Mouse (Mus musculus) embryonic facial prominence, embryonic 11.5 days (tissue): ENCODE data around the gene Neurl2. TPM values are rescaled to one million over a fixed set of nuclear protein-coding genes. Genes with fewer than 3 reads are reported as not detected.
"Not testable (repeated sequence)": the region's sequence is repeated elsewhere in the genome, so short reads cannot be mapped to it uniquely, and the experiment has no call there.

Source experiments
- ATAC-seq: fragments of 200-750 bp; cut with Nextera tagmentation; replicated peaks from 2 replicates; pipeline ENCODE4 v1.8.0; 2017; ENCODE audit warnings: low read depth; ENCODE audit not compliant: insufficient number of reproducible peaks, low FRiP score, low TSS enrichment
- DNase-seq: peaks from one replicate; pipeline ENCODE4 v3.0.0-alpha.2; 2015; ENCODE audit warnings: low spot score
- H3K27ac ChIP-seq: fragments of 300-500 bp; sonication (generic); replicated peaks from 2 replicates; pipeline ENCODE4 v1.5.1; 2014; ENCODE audit warnings: mild to moderate bottlenecking, low read depth, low read length, control low read depth
- H3K27me3 ChIP-seq: fragments of 300-500 bp; sonication (generic); 2 replicates; pipeline ENCODE4 v1.6.1; 2014; ENCODE audit warnings: mild to moderate bottlenecking, low read length, moderate library complexity, mixed read lengths; ENCODE audit not compliant: control insufficient read depth, insufficient read depth
- H3K36me3 ChIP-seq: fragments of 300-500 bp; sonication (generic); replicated peaks from 2 replicates; pipeline ENCODE4 v1.6.1; 2014; ENCODE audit warnings: low read depth, mild to moderate bottlenecking, low read length, moderate library complexity, mixed read lengths; ENCODE audit not compliant: control insufficient read depth, insufficient read depth
- H3K4me1 ChIP-seq: fragments of 300-500 bp; sonication (generic); 2 replicates; pipeline ENCODE4 v1.6.1; 2014; ENCODE audit warnings: low read length, mixed read lengths; ENCODE audit not compliant: control insufficient read depth, insufficient read depth
- H3K4me2 ChIP-seq: fragments of 300-500 bp; sonication (generic); 2 replicates; pipeline ENCODE4 v1.6.1; 2014; ENCODE audit warnings: low read depth, mild to moderate bottlenecking, control low read depth, low read length, moderate library complexity
- H3K4me3 ChIP-seq: fragments of 300-500 bp; sonication (generic); 2 replicates; pipeline ENCODE4 v1.5.1; 2014; ENCODE audit warnings: low read depth, low read length, control low read depth
- H3K9ac ChIP-seq: fragments of 300-500 bp; sonication (generic); replicated peaks from 2 replicates; pipeline ENCODE4 v1.6.1; 2014; ENCODE audit warnings: mild to moderate bottlenecking, control low read depth, low read length
- H3K9me3 ChIP-seq: fragments of 300-500 bp; sonication (generic); replicated peaks from 2 replicates; pipeline ENCODE4 v1.6.1; 2016; ENCODE audit warnings: mild to moderate bottlenecking, low read length, inconsistent platforms, mixed read lengths; ENCODE audit not compliant: control insufficient read depth
- WGBS: fragments of 180-500 bp; shearing (Covaris S2); extraction: QIAGEN DNeasy Blood & Tissue Kit; methylation state at CpG from one replicate; pipeline ENCODE4 v1.1.7; 2014; 5-methylcytosine and 5-hydroxymethylcytosine counted together
- polyA plus RNA-seq: library from polyadenylated mRNA; unstranded; fragments of >200 nt; fragmentation: Nextera tagmentation; extraction: Ambion mirVana; gene quantifications from 2 replicates; pipeline ENCODE4 v1.2.1, GENCODE M21; 2014

The Neurl2 gene
- polyA plus RNA-seq, 1 experiment from 2014 or later: 3.0 TPM

- H3K27me3 ChIP-seq, H3K27ac ChIP-seq, H3K4me1 ChIP-seq, H3K9ac ChIP-seq, H3K9me3 ChIP-seq, H3K4me3 ChIP-seq, DNase-seq, H3K36me3 ChIP-seq, H3K4me2 ChIP-seq, ATAC-seq: not testable (repeated sequence)
- 77% methylated on average over 5 of the region's 5 CpGs for WGBS
Measured at GRCm38 (mm10) chr2:164855572-164855971, 22.3 kb upstream of the Neurl2 start.

DNA sequence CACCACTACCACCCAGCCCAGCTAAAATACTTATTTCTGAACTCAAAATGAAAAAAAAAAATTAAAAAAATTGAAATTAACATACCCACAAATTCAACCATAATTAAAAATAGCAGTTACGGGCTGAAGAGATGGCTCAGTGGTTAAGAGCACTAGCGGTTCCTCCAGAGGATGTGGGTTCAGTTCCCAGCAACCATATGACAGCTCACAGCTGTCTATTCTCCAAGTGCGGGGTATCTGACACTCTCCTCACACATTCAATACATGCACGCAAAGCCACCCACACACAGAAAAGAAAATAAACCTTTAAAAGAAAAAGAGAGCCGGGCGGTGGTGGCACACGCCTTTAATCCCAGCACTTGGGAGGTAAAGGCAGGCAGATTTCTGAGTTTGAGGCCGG lies 16.8 kb upstream of the Neurl2 start:
- ATAC-seq (no peak), DNase-seq (no peak)
- Histone ChIP-seq H3K4me1 (no peaks in the 10 kb centered on the region), H3K4me3 (no peak overlapping the region), H3K27ac (no peak overlapping the region), H3K9me3 (no peaks in the 10 kb centered on the region), H3K27me3 (0 out of 2 replicates have a peak, but pooled peaks cover 2% of the 10 kb centered on the region), H3K9ac (no peak overlapping the region), H3K4me2 (no peak overlapping the region), H3K36me3 (no peaks in the 10 kb centered on the region)
- 81% methylated on average over 8 of the region's 8 CpGs for WGBS

DNA sequence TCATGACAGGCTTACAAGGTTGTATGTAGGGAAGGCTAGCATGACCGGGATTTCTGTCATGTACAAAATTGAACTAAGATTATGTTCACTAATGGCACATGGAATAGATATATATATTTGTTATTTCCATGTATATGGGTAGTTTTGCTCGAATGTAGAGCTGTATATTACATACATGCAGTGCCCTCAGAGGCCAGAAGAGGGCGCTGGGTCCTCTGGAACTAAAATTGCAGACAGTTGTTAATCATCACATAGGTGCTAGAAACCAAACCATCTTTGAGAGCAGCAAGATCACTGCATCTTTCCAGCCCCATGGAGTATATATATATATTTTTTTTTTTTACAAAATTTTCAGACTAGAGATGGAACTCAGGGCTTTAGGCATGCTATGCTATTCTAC lies 12.5 kb upstream of the Neurl2 start:
- Histone ChIP-seq H3K36me3 (no peaks in the 10 kb centered on the region), H3K4me2 (no peak overlapping the region), H3K4me1 (no peaks in the 10 kb centered on the region), H3K9me3 (no peaks in the 10 kb centered on the region), H3K9ac (no peak overlapping the region), H3K27ac (no peak overlapping the region), H3K4me3 (no peak overlapping the region), H3K27me3 (no peaks in the 10 kb centered on the region)
- ATAC-seq: no peak
- 58% methylated on average over 3 of the region's 3 CpGs for WGBS
- DNase-seq: peak; percentile 20

DNA sequence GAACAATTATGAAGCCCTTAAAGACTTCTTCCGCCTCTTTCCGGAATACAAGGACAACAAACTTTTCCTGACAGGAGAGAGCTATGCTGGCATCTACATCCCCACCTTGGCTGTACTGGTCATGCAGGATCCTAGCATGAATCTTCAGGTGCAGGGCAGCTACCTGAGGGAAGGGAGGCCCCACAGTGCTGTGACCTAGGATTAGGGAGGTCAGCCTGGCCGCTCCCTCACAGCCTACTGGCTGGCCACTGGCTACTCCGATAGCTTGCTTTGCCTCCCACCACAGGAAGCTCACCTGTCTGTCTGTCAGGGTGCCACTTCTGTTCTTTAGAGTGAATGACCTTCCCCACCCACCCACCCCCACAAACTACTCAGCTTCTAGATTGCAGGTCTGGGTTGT lies 1.9 kb upstream of the Neurl2 start:
- no peak for ATAC-seq
- Histone ChIP-seq H3K4me3 (no peak overlapping the region), H3K36me3 (no peaks in the 10 kb centered on the region; the same call in 1 of the 2 replicates), H3K9ac (no peak overlapping the region), H3K27ac (no peak overlapping the region), H3K9me3 (no peaks in the 10 kb centered on the region), H3K4me2 (no peak overlapping the region), H3K27me3 (no peaks in the 10 kb centered on the region), H3K4me1 (peaks cover 7% of the 10 kb centered on the region; the same call in 1 of the 2 replicates)
- WGBS: 97% methylated on average over 4 of the region's 4 CpGs
- no peak for DNase-seq

DNA sequence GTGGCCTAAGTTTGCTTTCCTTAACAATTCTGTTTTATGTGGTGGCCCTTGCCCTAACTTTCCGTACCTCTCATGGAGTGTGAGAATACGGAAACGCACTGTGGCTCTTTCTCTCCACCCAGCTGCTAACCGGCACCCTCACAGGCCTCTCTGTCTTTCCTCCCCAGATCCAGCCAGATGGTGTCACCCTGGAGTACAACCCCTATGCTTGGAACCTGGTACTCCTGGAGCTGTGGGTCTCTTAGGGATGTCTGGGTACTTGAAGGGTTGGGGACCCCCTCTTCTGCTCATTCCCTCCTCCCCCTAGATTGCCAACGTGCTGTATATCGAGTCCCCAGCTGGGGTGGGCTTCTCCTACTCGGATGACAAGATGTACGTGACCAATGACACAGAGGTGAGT lies 1.3 kb upstream of the Neurl2 start:
- no peaks in the 10 kb centered on the region; the same call in 1 of the 2 replicates for H3K36me3 ChIP-seq
- peaks cover 7% of the 10 kb centered on the region; the same call in 1 of the 2 replicates for H3K4me1 ChIP-seq
- no peaks in the 10 kb centered on the region for H3K27me3 ChIP-seq
- ATAC-seq (no peak), DNase-seq (no peak)
- no peaks in the 10 kb centered on the region for H3K9me3 ChIP-seq
- peak overlapping the region; percentile 99 for H3K4me2 ChIP-seq
- peak overlapping the region; percentile 75 for H3K4me3 ChIP-seq
- no peak overlapping the region for H3K27ac ChIP-seq
- WGBS: 44% methylated on average over 8 of the region's 8 CpGs
- H3K9ac ChIP-seq: peak overlapping the region; percentile 83

GRCm38 (mm10) chr2:164832748-164833301 lies 431 bp downstream of the Neurl2 start, which contains the start of gene Ctsa:
TSS of gene Ctsa (plus strand) at chr2:164832873.
- Histone ChIP-seq H3K4me3 (peak within 1 kb of the TSS; percentile 75), H3K27me3 (no peaks in the 10 kb centered on the region), H3K36me3 (no peaks in the 10 kb centered on the region; the same call in 1 of the 2 replicates), H3K9me3 (no peaks in the 10 kb centered on the region), H3K4me1 (peaks cover 7% of the 10 kb centered on the region; the same call in 1 of the 2 replicates), H3K27ac (peak within 1 kb of the TSS; percentile 59), H3K9ac (peak within 1 kb of the TSS; percentile 83), H3K4me2 (peak within 1 kb of the TSS; percentile 99)
- DNase-seq (peak; percentile 78), ATAC-seq (peak; percentile 64)
- 2% methylated on average over 35 of the region's 35 CpGs for WGBS

- H3K36me3 ChIP-seq: no peaks in the 10 kb centered on the region; the same call in none of the 2 replicates
- peak overlapping the region; percentile 99 for H3K4me2 ChIP-seq
- H3K4me1 ChIP-seq: peaks cover 7% of the 10 kb centered on the region; the same call in 1 of the 2 replicates
- no peaks in the 10 kb centered on the region for H3K27me3 ChIP-seq
- peak overlapping the region; percentile 75 for H3K4me3 ChIP-seq
- 65% methylated on average over 16 of the region's 16 CpGs for WGBS
- H3K9ac ChIP-seq: peak overlapping the region; percentile 83
- no peak overlapping the region for H3K27ac ChIP-seq
- ATAC-seq (no peak), DNase-seq (no peak)
- H3K9me3 ChIP-seq: no peaks in the 10 kb centered on the region
Measured at GRCm38 (mm10) chr2:164832032-164832747, 1.1 kb downstream of the Neurl2 start.

GRCm38 (mm10) chr2:164831029-164831428 lies 2.2 kb downstream of the Neurl2 start:
- 86% methylated on average over 10 of the region's 10 CpGs for whole genome bisulfite sequencing
- Histone ChIP-seq H3K27me3 (no peaks in the 10 kb centered on the region), H3K4me1 (peaks cover 7% of the 10 kb centered on the region; the same call in 1 of the 2 replicates), H3K27ac (no peak overlapping the region), H3K4me2 (no peak overlapping the region), H3K36me3 (no peaks in the 10 kb centered on the region; the same call in none of the 2 replicates), H3K4me3 (no peak overlapping the region), H3K9me3 (no peaks in the 10 kb centered on the region), H3K9ac (no peak overlapping the region)
- no peak for DNase-seq
- ATAC-seq: no peak
